Mouse (Mus musculus): ENCODE measurements around the gene Ppp1r14c. TPM values are rescaled to one million over a fixed set of nuclear protein-coding genes. Genes with fewer than 3 reads are reported as not detected.

The Ppp1r14c gene
- total and polyA plus RNA-seq, 3 experiments: not detected

DNA sequence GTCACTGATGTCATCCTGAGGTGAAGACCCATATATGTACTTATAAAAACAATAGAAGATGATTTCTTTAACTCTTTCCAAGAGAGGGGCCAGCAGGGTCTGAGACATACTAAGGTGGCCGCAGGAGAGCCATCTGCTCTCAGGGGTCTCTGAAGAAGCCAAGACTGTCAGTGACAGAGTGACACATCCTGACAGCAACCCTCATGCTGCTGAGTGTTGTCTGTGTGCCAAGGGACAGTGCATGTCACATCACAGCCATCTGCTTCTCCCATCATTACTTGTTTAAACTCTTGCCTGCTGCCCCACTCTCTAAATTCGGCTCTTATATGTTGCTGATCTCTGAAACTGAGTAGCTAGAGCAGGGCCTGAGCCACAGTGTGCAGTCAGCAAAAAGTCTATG lies 45.8 kb downstream of the Ppp1r14c start:
- Histone ChIP-seq H3K27me3 (replicated peaks) (no peaks in the 10 kb centered on the region), H3K36me3 (replicated peaks in 1 of 2; ENCODE audit: control insufficient read depth in 1 of 2, insufficient read depth in 1 of 2, low read length in 1 of 2) (no peaks in the 10 kb centered on the region), H3K79me2 (replicated peaks; ENCODE audit: control insufficient read depth, extremely low read depth, insufficient read depth, poor library complexity, severe bottlenecking) (no peaks in the 10 kb centered on the region), H3K9ac (ENCODE audit: insufficient read depth, low read depth) (no peak overlapping the region), H3K4me1 (ENCODE audit: control insufficient read depth in 1 of 2, insufficient read depth in 2 of 2) (peaks cover 0 to 66% of the 10 kb centered on the region in 2 experiments; a peak in 2 of 4 replicates), H3K27ac (ENCODE audit: insufficient read depth, low read depth) (no peak overlapping the region), H3K4me3 (replicated peaks in 1 of 3; ENCODE audit: low read depth in 2 of 3, low read length in 2 of 3, poor library complexity in 1 of 3) (no peak overlapping the region), H3K9me3 (replicated peaks; ENCODE audit: low read length) (no peaks in the 10 kb centered on the region), H3K4me2 (ENCODE audit: insufficient read depth, low read depth, poor library complexity, severe bottlenecking) (no peak overlapping the region)
- dilution Hi-C loops (cut with MboI; ENCODE audit: extremely low pct_ligation_motif_present, extremely low pct_unique_long_range_greater_than_20kb, low sequenced_read_pairs) (no loop called here), in situ Hi-C loops (cut with MboI; ENCODE audit: low pct_ligation_motif_present, low pct_unique_long_range_greater_than_20kb, low sequenced_read_pairs) (no loop called here)
- DNase-seq (ENCODE audit: extremely low read depth): no peak
- TF ChIP-seq MAFK (IDR thresholded peaks at IDR 0.05; ENCODE audit: insufficient replicate concordance, low read length): no peak
- TF ChIP-seq EP300 (IDR thresholded peaks at IDR 0.05; ENCODE audit: low read length): no peak
- TF ChIP-seq UBTF (IDR thresholded peaks at IDR 0.05; ENCODE audit: low read depth, low read length): no peak
- TF ChIP-seq MXI1 (IDR thresholded peaks at IDR 0.05; ENCODE audit: low read depth, low read length): no peak
- no peak for TF ChIP-seq CTCF (conservative IDR thresholded peaks at IDR 0.05 in 1 of 2, IDR thresholded peaks at IDR 0.05 in 1 of 2; ENCODE audit: low read depth in 2 of 2, low read length in 2 of 2)
- no peak for TF ChIP-seq JUND (conservative IDR thresholded peaks at IDR 0.05; ENCODE audit: low read depth, low read length)
- no peak for TF ChIP-seq SIN3A (IDR thresholded peaks at IDR 0.05; ENCODE audit: low read length)

DNA sequence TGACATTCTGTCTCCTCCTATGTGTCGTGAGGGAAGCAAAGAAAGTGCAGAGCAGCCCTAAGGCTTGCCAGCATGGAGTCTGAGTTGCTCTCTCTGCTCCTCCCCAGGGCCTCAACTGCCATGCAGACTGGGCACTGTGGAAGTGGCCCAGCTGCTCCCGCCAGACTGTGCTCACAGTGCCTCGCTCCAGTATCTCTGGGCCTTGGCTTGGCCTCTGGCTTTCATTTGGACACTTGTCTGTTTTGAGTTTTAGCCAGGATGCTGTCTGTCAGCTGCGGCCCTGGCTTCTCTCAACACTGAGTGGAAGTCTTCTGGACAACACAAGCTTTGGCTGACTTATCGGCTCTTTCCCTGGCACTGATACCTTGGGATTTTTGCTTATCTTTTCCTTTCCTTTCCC lies 49.0 kb downstream of the Ppp1r14c start:
- no peak overlapping the region for H3K4me3 ChIP-seq (replicated peaks in 1 of 3; ENCODE audit: low read depth in 2 of 3, low read length in 2 of 3, poor library complexity in 1 of 3)
- H3K4me1 ChIP-seq (ENCODE audit: control insufficient read depth in 1 of 2, insufficient read depth in 2 of 2): peaks cover 0 to 45% of the 10 kb centered on the region in 2 experiments; a peak in 2 of 4 replicates
- in situ Hi-C loops (cut with MboI; ENCODE audit: low pct_ligation_motif_present, low pct_unique_long_range_greater_than_20kb, low sequenced_read_pairs) (no loop called here), dilution Hi-C loops (cut with MboI; ENCODE audit: extremely low pct_ligation_motif_present, extremely low pct_unique_long_range_greater_than_20kb, low sequenced_read_pairs) (no loop called here)
- no peaks in the 10 kb centered on the region for H3K79me2 ChIP-seq (replicated peaks; ENCODE audit: control insufficient read depth, extremely low read depth, insufficient read depth, poor library complexity, severe bottlenecking)
- no peaks in the 10 kb centered on the region for H3K36me3 ChIP-seq (replicated peaks in 1 of 2; ENCODE audit: control insufficient read depth in 1 of 2, insufficient read depth in 1 of 2, low read length in 1 of 2)
- H3K4me2 ChIP-seq (ENCODE audit: insufficient read depth, low read depth, poor library complexity, severe bottlenecking): no peak overlapping the region
- H3K9me3 ChIP-seq (replicated peaks; ENCODE audit: low read length): no peaks in the 10 kb centered on the region
- H3K9ac ChIP-seq (ENCODE audit: insufficient read depth, low read depth): no peak overlapping the region
- no peaks in the 10 kb centered on the region for H3K27me3 ChIP-seq (replicated peaks)
- H3K27ac ChIP-seq (ENCODE audit: insufficient read depth, low read depth): no peak overlapping the region
- TF ChIP-seq GABPA (IDR thresholded peaks at IDR 0.05; ENCODE audit: insufficient replicate concordance, low read depth, low read length): no peak
- TF ChIP-seq MAFK (IDR thresholded peaks at IDR 0.05; ENCODE audit: insufficient replicate concordance, low read length): no peak
- TF ChIP-seq CHD1 (IDR thresholded peaks at IDR 0.05; ENCODE audit: low read depth, low read length): no peak
- no peak for TF ChIP-seq RAD21 (IDR thresholded peaks at IDR 0.05; ENCODE audit: low read depth, low read length)
- TF ChIP-seq TBP (conservative IDR thresholded peaks at IDR 0.05; ENCODE audit: low read depth, low read length): no peak
- no peak for TF ChIP-seq PAX5 (IDR thresholded peaks at IDR 0.05; ENCODE audit: low read length)
- TF ChIP-seq MXI1 (IDR thresholded peaks at IDR 0.05; ENCODE audit: low read depth, low read length): no peak
- no peak for TF ChIP-seq USF2 (conservative IDR thresholded peaks at IDR 0.05; ENCODE audit: low read depth, low read length)
- TF ChIP-seq JUN (IDR thresholded peaks at IDR 0.05; ENCODE audit: insufficient read depth, low read depth, low read length): no peak
- TF ChIP-seq MAZ (IDR thresholded peaks at IDR 0.05; ENCODE audit: low read depth, low read length): no peak
- no peak for TF ChIP-seq MEF2A (IDR thresholded peaks at IDR 0.05; ENCODE audit: borderline replicate concordance, low read depth, low read length)
- TF ChIP-seq CTCF (conservative IDR thresholded peaks at IDR 0.05 in 1 of 2, IDR thresholded peaks at IDR 0.05 in 1 of 2; ENCODE audit: low read depth in 2 of 2, low read length in 2 of 2): no peak
- DNase-seq (ENCODE audit: extremely low read depth): no peak
